Mouse (Mus musculus): Measurements from ENCODE around the gene Rgs7.

GRCm38 (mm10) chr1:175462351-175462750 is 29.9 kb downstream of the Rgs7 start:
- no peak for TF ChIP-seq CTCF (IDR thresholded peaks at IDR 0.05; ENCODE audit: extremely low read depth, insufficient read depth, insufficient read length, insufficient replicate concordance)
- no peak for TF ChIP-seq POLR2A (IDR thresholded peaks at IDR 0.05; ENCODE audit: low read depth, low read length)

Measured in spleen, adult 2 months (tissue).